Mouse (Mus musculus) liver, embryonic 16.5 days (tissue): ENCODE measurements around the gene Nutf2. TPM values are rescaled to one million over a fixed set of nuclear protein-coding genes. Genes with fewer than 3 reads are reported as not detected.
"Not testable (repeated sequence)": the region's sequence is repeated elsewhere in the genome, so short reads cannot be mapped to it uniquely, and the experiment has no call there.

Experiments
- ATAC-seq: fragments of 200-750 bp; cut with Nextera tagmentation; 2 replicates; pipeline ENCODE4 v1.8.0; 2017; ENCODE audit warnings: low read depth, mild to moderate bottlenecking, moderate number of reproducible peaks, moderate library complexity
- H3K27ac ChIP-seq: fragments of 300-500 bp; sonication (generic); 2 replicates; pipeline ENCODE4 v1.5.1; 2014; ENCODE audit warnings: mild to moderate bottlenecking, low read length
- H3K27me3 ChIP-seq: fragments of 300-500 bp; sonication (generic); 2 replicates; pipeline ENCODE4 v1.6.1; 2014; ENCODE audit warnings: low read depth, low read length, mixed read lengths; ENCODE audit not compliant: control insufficient read depth, insufficient read depth
- H3K36me3 ChIP-seq: fragments of 300-500 bp; sonication (generic); 2 replicates; pipeline ENCODE4 v1.6.1; 2014; ENCODE audit warnings: mild to moderate bottlenecking; ENCODE audit not compliant: control insufficient read depth, insufficient read depth
- H3K4me1 ChIP-seq: fragments of 300-500 bp; sonication (generic); 2 replicates; pipeline ENCODE4 v1.6.1; 2014; ENCODE audit warnings: low read depth, low read length, mixed read lengths; ENCODE audit not compliant: control insufficient read depth
- H3K4me2 ChIP-seq: fragments of 300-500 bp; sonication (generic); 2 replicates; pipeline ENCODE4 v1.6.1; 2014; ENCODE audit warnings: low read depth, low read length, mixed read lengths
- H3K4me3 ChIP-seq: fragments of 300-500 bp; sonication (generic); 2 replicates; pipeline ENCODE4 v1.5.1; 2014; ENCODE audit warnings: low read depth, mild to moderate bottlenecking, low read length
- H3K9ac ChIP-seq: fragments of 300-500 bp; sonication (generic); 2 replicates; pipeline ENCODE4 v1.6.1; 2014; ENCODE audit warnings: low read depth, low read length
- H3K9me3 ChIP-seq: fragments of 300-500 bp; sonication (generic); replicated peaks from 2 replicates; pipeline ENCODE4 v1.6.1; 2016; ENCODE audit warnings: low read length; ENCODE audit not compliant: control insufficient read depth
- WGBS: fragments of 180-500 bp; shearing (Covaris S2); extraction: QIAGEN DNeasy Blood & Tissue Kit; methylation state at CpG from one replicate; pipeline ENCODE4 v1.1.7; 2014; ENCODE audit not compliant: insufficient replicate concordance; 5-methylcytosine and 5-hydroxymethylcytosine counted together
- polyA plus RNA-seq: library from polyadenylated mRNA; unstranded; fragments of >200 nt; fragmentation: Nextera tagmentation; extraction: Ambion mirVana; gene quantifications from 2 replicates; pipeline ENCODE4 v1.2.1, GENCODE M21; 2015

Gene Nutf2
- polyA plus RNA-seq, 1 experiment from 2014 or later: 88.9 TPM

- Histone ChIP-seq H3K4me2 (peak within 1 kb of the TSS; percentile 78), H3K9me3 (no peaks in the 10 kb centered on the region), H3K9ac (peak within 1 kb of the TSS; percentile 96), H3K4me3 (peak within 1 kb of the TSS; percentile 96), H3K27ac (peak within 1 kb of the TSS; percentile 99), H3K36me3 (peaks cover 25% of the 10 kb centered on the region), H3K27me3 (no peaks in the 10 kb centered on the region; the same call in 1 of the 2 replicates), H3K4me1 (peaks cover 27% of the 10 kb centered on the region)
- ATAC-seq: peak; percentile 89
- under 1% methylated on average over 52 of the region's 52 CpGs for WGBS
Measured at GRCm38 (mm10) chr8:105826861-105827848, 33.2 kb upstream of the Nutf2 start, which contains the start of the genes Ranbp10 and Tsnaxip1. Ranbp10 (minus strand) TSS chr8:105827350. Tsnaxip1 (plus strand) TSS chr8:105827731.

- peak overlapping the region; percentile 96 for H3K27ac ChIP-seq
- not testable (repeated sequence) for H3K9me3 ChIP-seq, H3K36me3 ChIP-seq, H3K27me3 ChIP-seq
- 0 out of 2 replicates have a peak, but pooled peaks have one; percentile 33 for ATAC-seq
- H3K4me3 ChIP-seq: peak overlapping the region; percentile 65
- WGBS: 67% methylated on average over 2 of the region's 2 CpGs
- peak overlapping the region; percentile 54 for H3K4me2 ChIP-seq
- H3K4me1 ChIP-seq: peaks cover 39% of the 10 kb centered on the region
- H3K9ac ChIP-seq: peak overlapping the region; percentile 75
Measured at GRCm38 (mm10) chr8:105833740-105834139, 26.6 kb upstream of the Nutf2 start.

GRCm38 (mm10) chr8:105835318-105835717 is 25.1 kb upstream of the Nutf2 start:
- no peaks in the 10 kb centered on the region for H3K9me3 ChIP-seq
- H3K27me3 ChIP-seq: no peaks in the 10 kb centered on the region; the same call in 1 of the 2 replicates
- peak overlapping the region; percentile 65 for H3K27ac ChIP-seq
- peak overlapping the region; percentile 36; the same call in 1 of the 2 replicates for H3K4me2 ChIP-seq
- peaks cover 30% of the 10 kb centered on the region for H3K4me1 ChIP-seq
- 19% methylated on average over 11 of the region's 11 CpGs for WGBS
- no peaks in the 10 kb centered on the region for H3K36me3 ChIP-seq
- H3K4me3 ChIP-seq: no peak overlapping the region
- H3K9ac ChIP-seq: no peak overlapping the region; the same call in 1 of the 2 replicates
- ATAC-seq: peak; percentile 58

- WGBS: 70% methylated on average over 6 of the region's 6 CpGs
- H3K9me3 ChIP-seq: no peaks in the 10 kb centered on the region; the same call in 1 of the 2 replicates
Measured at GRCm38 (mm10) chr8:105836991-105837390, 23.4 kb upstream of the Nutf2 start.

GRCm38 (mm10) chr8:105839209-105839608 is 21.2 kb upstream of the Nutf2 start:
- 67% methylated on average over 5 of the region's 5 CpGs for WGBS
- H3K4me2 ChIP-seq: no peak overlapping the region
- H3K4me1 ChIP-seq: peaks cover 11% of the 10 kb centered on the region
- H3K36me3 ChIP-seq: peaks cover 6% of the 10 kb centered on the region
- no peaks in the 10 kb centered on the region for H3K27me3 ChIP-seq
- no peak overlapping the region for H3K9ac ChIP-seq
- H3K9me3 ChIP-seq: no peaks in the 10 kb centered on the region; the same call in 1 of the 2 replicates
- no peak overlapping the region for H3K27ac ChIP-seq
- no peak overlapping the region for H3K4me3 ChIP-seq
- ATAC-seq: no peak

More at GRCm38 (mm10) chr8:105836991-105837390, 23.4 kb upstream of the Nutf2 start:
- peaks cover 22% of the 10 kb centered on the region for H3K4me1 ChIP-seq
- no peaks in the 10 kb centered on the region for H3K27me3 ChIP-seq
- H3K4me2 ChIP-seq: no peak overlapping the region
- no peak overlapping the region for H3K4me3 ChIP-seq
- ATAC-seq: no peak
- H3K27ac ChIP-seq: no peak overlapping the region
- no peaks in the 10 kb centered on the region for H3K36me3 ChIP-seq
- H3K9ac ChIP-seq: no peak overlapping the region

- H3K4me1 ChIP-seq: peaks cover 7% of the 10 kb centered on the region
- H3K9me3 ChIP-seq: no peaks in the 10 kb centered on the region
- no peaks in the 10 kb centered on the region for H3K27me3 ChIP-seq
- H3K9ac ChIP-seq: no peak overlapping the region
- no peak; the same call in 1 of the 2 replicates for ATAC-seq
- peaks cover 49% of the 10 kb centered on the region for H3K36me3 ChIP-seq
- 55% methylated on average over 11 of the region's 11 CpGs for WGBS
- no peak overlapping the region for H3K4me3 ChIP-seq
- no peak overlapping the region; the same call in 1 of the 2 replicates for H3K27ac ChIP-seq
- H3K4me2 ChIP-seq: no peak overlapping the region
Measured at GRCm38 (mm10) chr8:105846678-105847077, 13.7 kb upstream of the Nutf2 start.

GRCm38 (mm10) chr8:105850014-105850413 is 10.4 kb upstream of the Nutf2 start:
- no peak overlapping the region for H3K9ac ChIP-seq
- no peak overlapping the region; the same call in 1 of the 2 replicates for H3K4me3 ChIP-seq
- H3K9me3 ChIP-seq: no peaks in the 10 kb centered on the region
- H3K27ac ChIP-seq: no peak overlapping the region
- no peaks in the 10 kb centered on the region for H3K27me3 ChIP-seq
- peaks cover 35% of the 10 kb centered on the region for H3K36me3 ChIP-seq
- ATAC-seq: no peak
- H3K4me1 ChIP-seq: peaks cover 15% of the 10 kb centered on the region
- WGBS: 69% methylated on average over 4 of the region's 4 CpGs
- peak overlapping the region; percentile 59; the same call in 1 of the 2 replicates for H3K4me2 ChIP-seq

- H3K27me3 ChIP-seq: no peaks in the 10 kb centered on the region
- peak overlapping the region; percentile 59 for H3K4me2 ChIP-seq
- peak overlapping the region; percentile 50 for H3K4me3 ChIP-seq
- WGBS: 70% methylated on average over 7 of the region's 7 CpGs
- peaks cover 31% of the 10 kb centered on the region for H3K36me3 ChIP-seq
- ATAC-seq: no peak
- H3K9me3 ChIP-seq: no peaks in the 10 kb centered on the region
- no peak overlapping the region for H3K27ac ChIP-seq
- H3K4me1 ChIP-seq: peaks cover 15% of the 10 kb centered on the region
- peak overlapping the region; percentile 17; the same call in 1 of the 2 replicates for H3K9ac ChIP-seq
Measured at GRCm38 (mm10) chr8:105850611-105851010, 9.8 kb upstream of the Nutf2 start.
